Mouse (Mus musculus) left cerebral cortex, adult 8-10 months (tissue): ENCODE data around the gene Gm29427. TPM values are rescaled to one million over a fixed set of nuclear protein-coding genes. Genes with fewer than 3 reads are reported as not detected.

Experiments used
- DNase-seq, 2 experiments: peaks; one replicate each; pipeline ENCODE4 v3.0.0; 2022; ENCODE audit warnings: low spot score in 2 of 2
- total RNA-seq, 4 experiments: library from RNA; stranded (reverse); gene quantifications; 2 replicates each; pipeline ENCODE4 v1.2.4; 2022

Gene Gm29427
- total RNA-seq = under 1 TPM in 1 of 4 experiments, not detected in 3; 0.22 TPM

DNA sequence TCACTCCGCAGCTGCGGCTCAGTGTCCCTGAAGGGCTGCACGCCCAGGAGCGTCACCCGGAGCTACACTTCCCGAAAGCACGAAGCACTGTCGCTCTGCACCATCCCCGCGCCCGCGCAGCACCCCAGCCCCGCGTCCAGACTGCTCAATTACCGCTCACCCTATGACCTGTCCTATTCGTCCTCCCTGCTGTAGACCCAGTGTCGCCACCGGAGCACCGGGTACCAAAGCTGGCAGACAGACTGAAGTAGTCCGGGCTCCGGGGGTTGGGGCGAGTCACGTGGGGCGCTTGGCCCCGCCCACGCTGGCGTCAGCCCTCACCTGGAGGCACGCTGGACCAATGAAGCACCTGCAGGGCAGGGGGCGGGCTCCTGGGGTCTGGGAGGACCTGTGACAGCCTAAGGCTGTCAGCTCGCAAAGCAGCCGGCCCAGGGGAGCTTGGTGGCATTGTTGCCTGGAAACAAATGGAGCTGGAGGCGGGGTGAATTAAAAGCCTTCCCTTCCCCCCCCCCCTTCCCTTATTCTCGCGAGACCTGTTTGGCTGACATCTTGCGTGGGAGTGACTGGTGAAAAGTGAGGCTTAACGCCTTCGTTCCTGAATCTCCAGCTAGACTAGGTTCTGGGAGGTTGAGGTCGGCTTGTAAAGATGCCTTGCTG is at the start of gene Gm29427:
Gene Gm29427, minus strand, starts transcription at position 239 of the 657 bp plus-strand sequence.
- DNase-seq = peak; percentile 95 to 97

DNA sequence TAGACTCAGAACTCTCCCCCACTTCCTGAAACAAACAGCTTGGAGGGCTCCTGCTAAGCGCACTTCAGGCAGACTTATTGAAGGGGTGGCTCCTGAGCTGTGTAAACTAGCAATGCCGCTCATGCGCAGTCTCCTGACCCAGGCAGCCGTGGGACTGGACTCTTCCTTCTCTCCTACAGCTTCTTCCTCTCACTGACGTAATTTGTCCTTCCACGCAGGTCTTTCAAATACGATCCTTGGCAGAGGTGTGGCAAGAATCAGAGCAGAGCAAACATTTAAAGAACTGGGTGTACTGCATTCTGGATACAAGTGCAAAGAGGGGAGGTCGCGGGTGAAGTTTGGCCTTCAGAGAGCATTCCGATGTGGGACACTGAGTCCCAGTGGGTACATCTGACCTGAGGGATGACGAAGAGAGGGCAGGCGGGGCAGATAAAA is 48.4 kb upstream of the Gm29427 start:
- no peak for DNase-seq

DNA sequence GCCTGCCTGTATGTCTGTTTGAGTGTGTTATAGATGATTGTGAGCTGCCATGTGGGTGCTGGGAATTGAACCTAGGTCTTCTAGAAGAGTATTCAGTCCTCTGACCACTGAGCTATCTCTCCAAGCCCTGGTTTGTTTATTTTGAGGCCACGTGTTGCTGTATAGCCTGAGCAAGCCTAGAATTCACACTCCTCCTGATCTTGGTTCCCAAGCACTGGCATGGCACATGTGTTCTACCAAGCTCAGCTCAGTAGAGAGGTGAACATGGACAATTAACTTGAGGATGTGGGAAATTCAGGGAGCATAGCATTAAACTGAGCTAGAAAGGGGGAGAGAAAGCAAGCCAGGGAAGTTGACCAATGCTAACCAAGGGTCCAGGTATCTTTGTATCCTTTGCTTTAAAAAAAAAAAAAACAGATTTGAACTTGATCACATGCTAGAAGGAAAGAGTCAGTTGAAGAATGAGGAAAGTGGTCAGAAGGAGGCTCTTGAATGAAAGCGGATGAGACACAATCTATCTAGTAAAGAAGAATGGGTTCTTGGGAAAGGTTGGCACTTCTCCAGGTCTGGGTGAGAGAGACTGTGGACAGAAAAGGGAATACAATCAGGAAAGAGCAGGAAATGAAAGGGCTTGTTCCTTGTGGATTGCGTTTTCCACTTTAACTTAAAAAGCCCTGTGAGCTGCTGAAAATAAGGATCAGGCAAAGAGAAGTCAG is 46.6 kb upstream of the Gm29427 start:
- DNase-seq = no peak

DNA sequence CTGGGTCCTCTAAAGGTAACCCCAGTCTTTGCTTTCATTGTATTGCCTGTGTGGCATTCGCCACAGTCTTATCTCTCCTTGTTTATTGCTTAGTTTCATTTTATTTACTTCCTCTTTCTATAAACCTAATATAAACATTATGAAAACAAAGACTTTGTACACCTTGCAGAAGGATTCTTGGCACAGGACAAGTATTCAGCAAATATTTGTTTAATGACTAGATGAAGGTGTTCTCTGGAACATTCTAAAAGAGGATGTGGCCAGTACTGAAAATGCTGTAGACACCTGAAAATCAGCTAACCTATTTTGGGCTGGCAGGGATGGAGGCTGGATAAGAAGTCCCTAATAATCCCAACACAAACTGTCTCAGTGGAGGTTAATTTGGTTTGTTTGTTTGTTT is 46.0 kb upstream of the Gm29427 start:
- no peak for DNase-seq

- no peak for DNase-seq
Measured at GRCm38 (mm10) chr1:130759689-130760088, 44.1 kb upstream of the Gm29427 start.

- DNase-seq = no peak
Measured at GRCm38 (mm10) chr1:130746819-130747218, 31.2 kb upstream of the Gm29427 start.

- no peak for DNase-seq
Measured at GRCm38 (mm10) chr1:130745591-130745990, 30.0 kb upstream of the Gm29427 start.

DNA sequence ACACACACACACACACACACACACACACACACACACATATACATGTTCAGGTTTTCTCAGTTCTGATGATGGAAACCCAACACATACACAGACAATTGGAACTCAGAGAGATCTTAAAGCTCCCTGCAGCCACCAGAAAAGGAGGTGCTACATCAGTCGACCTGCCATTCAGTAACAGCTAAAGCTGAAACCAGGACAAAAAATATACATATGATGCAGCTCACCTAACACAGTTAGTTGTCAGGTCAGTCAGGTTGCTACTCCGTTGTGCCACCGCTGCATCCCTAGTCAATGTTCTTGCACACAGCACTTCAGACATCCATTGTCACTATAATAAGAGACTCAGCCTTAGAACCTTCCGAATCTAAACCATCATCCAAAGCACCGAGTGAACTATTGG is 29.4 kb upstream of the Gm29427 start:
- no peak for DNase-seq

DNA sequence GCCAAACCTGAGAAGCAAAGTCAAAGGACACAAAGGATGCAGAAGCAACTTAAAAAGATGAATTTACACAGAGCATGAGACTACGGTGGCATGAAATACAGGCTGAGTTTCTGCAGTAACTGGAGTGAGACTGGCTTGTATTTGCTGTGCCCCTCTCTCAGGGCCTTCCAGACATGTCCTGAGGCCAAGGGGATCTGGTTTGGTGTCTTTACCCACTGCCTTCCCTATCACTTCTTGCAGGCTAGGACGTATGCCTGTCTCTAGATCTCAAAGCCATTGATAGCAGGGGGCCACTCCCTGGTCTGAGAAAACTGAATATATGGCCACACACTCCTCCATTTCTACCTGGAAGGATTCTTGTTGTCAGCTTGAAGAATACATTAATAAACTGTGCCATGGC is 28.6 kb upstream of the Gm29427 start:
- no peak for DNase-seq

DNA sequence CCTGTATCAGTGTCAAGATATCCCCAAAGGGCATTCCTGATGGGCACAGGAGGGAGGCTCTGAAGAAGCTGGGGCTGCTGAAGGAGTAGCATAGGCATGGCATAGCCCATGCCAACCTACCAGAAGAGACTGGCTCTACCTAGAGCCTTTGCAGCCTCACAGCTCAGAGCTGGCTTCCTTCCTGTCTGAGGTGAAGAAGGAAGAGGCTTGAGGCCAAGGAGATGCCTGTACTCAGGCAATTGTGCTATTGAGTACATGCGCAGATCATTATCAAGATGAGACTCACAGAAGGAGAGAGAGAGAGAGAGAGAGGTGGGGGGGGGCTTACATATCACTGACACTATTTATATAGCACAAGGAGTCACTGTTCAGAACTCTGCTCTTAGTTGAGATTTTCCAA is 28.2 kb upstream of the Gm29427 start:
- no peak for DNase-seq

DNA sequence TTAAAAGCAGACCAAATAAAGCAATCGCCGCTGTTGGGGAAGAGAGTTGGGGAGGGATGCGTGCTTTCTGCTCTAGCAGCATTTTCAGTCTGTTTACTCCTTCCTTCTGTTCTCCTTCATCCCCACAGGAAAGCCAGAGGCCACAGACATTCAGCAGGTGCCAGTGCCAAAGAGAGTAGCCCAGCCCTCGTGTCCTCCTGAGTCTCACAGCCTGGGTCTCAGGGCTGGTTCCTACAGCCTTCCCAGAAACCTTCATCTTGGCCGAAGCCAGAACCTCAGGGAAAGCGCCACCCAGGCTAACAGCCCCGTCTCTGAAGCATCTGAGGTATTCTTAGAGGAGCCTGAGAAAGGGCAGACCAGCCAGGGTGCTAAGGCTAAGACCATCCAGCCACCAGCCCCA is 26.6 kb upstream of the Gm29427 start:
- DNase-seq = no peak

DNA sequence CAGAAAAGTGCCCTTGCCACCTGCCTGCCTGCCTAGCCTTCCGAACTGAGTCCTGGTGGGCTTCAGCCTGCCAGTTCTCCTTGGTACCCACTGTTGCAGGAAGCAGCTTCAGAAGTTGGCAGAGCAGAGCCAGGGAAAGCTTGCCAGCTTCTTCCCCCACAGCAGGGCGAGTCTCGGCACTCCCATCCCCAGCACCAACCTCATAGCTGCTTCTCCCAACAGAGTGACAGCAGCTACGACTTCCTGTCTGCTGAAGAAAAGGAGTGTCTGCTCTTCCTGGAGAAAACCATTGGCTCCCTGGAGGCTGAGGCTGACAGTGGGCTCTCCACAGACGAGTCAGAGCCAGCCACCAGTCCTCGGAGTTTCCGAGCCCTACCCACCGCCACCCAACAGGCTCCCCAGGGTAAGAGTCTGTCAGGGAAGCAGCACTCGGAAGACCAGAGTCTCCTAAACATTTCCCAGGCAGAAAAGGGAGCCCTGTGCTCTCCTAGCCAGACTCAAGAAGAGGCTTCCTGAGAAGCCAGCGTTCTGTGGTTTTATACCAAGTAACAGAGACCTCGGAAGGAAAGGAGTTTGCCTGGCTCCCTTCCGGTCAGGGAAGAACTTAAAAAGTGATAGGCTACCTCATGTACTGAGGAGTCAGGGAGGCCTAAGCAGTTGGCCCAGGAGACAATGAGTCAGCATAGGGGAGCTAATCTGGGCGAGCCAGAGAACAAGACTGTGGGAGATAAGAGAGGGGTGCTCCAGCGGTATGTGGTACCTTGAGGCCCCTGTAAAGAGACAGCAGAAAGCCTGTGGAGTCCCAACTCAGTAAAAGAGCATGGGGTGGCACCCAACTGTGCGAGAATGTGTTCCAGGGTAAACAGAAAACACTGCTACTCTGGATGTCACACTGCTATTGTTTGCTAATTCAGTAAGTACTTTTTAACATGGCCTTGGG is 25.5 kb upstream of the Gm29427 start:
- peak in 1 of 2 experiments; percentile 60 for DNase-seq

DNA sequence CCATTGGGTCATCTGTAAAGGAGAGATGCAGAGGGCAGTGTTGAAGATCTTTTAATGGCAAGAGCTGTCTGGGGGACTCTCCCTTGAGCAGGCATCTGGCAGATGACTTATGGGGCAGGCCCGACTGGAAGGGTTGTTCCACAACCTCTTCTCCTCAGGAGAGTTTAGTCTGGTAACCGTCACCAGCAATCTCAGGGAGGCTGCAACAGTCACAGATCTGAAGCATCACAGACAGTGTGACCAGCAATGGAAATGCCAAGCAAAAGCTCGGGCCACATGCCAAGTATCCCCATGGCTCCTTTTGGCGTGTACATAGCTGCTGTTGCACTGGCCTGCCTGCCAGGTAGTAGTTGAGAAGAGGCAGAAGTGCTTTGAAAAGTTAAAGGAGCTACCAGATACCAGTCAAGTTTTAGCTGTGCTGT is 24.6 kb upstream of the Gm29427 start:
- DNase-seq = no peak

DNA sequence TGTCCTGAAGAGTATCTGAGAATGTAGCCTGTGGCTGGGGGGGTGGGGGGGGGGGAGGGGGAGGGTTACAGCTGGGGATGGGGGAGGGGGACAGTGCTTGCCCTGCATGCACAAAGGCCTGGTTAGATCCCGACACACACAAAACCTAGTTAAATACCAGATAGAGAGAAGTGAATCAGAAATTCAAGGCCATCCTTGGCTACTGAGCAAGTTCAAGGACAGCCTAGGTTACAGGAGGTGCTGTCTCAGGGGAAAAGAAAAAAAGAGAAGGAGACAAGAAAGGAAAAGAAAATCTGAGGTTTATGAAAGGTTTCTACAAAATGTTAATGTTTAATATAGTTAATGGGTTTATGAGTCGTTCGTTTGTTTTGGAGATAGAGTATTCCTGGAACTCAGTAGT is 24.0 kb upstream of the Gm29427 start:
- no peak for DNase-seq

- no peak for DNase-seq
Measured at GRCm38 (mm10) chr1:130738551-130739106, 23.0 kb upstream of the Gm29427 start.

DNA sequence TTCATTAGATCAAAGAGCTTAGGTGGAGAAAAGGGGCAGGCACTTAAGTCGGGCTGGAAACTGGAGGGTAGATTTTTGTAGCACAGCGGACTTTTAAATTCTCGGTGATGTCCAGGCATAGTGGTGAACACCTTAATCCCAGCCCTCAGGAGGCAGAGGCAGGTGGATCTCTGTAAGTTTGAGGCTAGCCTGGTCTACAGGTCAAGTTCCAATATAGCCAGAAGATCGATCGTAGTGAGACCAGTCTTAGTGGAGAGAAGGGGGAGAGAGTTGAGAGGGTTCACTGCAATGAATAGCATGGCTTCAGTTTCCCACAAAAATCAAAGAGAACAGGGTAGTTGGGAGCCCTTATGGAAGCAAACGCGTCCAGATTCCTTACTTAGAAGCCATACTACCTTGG is 22.3 kb upstream of the Gm29427 start:
- no peak for DNase-seq

DNA sequence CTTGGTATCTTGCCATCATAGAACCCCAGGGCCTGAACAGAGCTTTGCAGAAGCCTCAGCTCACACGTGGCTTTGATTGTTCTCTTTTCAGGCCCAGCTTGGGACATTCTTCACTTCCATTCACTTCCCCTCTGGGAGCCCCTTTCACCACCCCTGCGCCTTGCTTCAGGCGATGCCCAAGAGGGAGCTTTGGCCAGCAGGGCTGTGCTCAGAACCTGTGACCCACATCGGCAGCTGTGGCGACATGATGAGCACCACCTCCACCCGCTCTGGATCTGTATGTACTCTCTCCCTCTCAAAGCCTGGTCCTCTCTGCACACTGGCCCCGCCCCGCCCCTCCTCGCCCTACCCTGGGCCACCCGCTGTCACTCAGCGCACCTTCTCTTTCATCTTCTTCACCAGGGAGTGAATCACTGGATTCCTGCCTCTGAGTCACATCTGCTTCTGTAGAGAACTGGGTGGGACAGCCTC is 21.8 kb upstream of the Gm29427 start:
- DNase-seq = no peak

DNA sequence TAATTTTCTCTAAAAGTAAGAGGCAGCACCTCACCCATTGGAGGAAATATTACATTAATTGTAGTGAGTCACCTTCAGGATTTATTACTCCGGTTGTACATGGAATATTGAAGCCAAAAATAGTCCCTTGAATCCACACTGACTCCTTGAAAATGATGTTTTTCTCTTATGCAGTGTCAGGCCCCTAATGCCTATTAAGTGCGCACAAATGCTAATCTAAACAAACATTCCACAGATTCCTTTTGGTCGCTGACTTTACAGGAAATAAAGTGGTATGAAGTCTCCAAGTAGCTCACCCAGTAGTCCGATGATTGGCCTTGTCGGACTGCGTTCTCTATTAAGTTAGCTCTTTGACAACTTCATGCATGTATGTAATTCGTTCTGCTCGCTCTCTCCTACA is 19.3 kb upstream of the Gm29427 start:
- no peak for DNase-seq

GRCm38 (mm10) chr1:130734452-130734851 is 18.9 kb upstream of the Gm29427 start:
- DNase-seq = no peak

- DNase-seq = peak in 1 of 2 experiments; percentile 43
Measured at GRCm38 (mm10) chr1:130733671-130734070, 18.1 kb upstream of the Gm29427 start.
